Mouse (Mus musculus) embryonic facial prominence, embryonic 12.5 days (tissue): ENCODE measurements around the gene Gm21761. TPM values are rescaled to one million over a fixed set of nuclear protein-coding genes. Genes with fewer than 3 reads are reported as not detected.
"Not testable (repeated sequence)": the region's sequence is repeated elsewhere in the genome, so short reads cannot be mapped to it uniquely, and the experiment has no call there.

Experiments used
- ATAC-seq: fragments of 200-750 bp; cut with Nextera tagmentation; 2 replicates; pipeline ENCODE4 v1.8.0; 2017; ENCODE audit not compliant: insufficient number of reproducible peaks, insufficient read depth, low FRiP score, low TSS enrichment
- H3K27ac ChIP-seq: fragments of 300-500 bp; sonication (generic); 2 replicates; pipeline ENCODE4 v1.5.1; 2016; ENCODE audit warnings: mild to moderate bottlenecking
- H3K27me3 ChIP-seq: fragments of 300-500 bp; sonication (generic); 2 replicates; pipeline ENCODE4 v1.6.1; 2016; ENCODE audit warnings: mild to moderate bottlenecking, moderate library complexity
- H3K36me3 ChIP-seq: fragments of 300-500 bp; sonication (generic); 2 replicates; pipeline ENCODE4 v1.6.1; 2016; ENCODE audit warnings: mild to moderate bottlenecking
- H3K4me1 ChIP-seq: fragments of 300-500 bp; sonication (generic); 2 replicates; pipeline ENCODE4 v1.6.1; 2016
- H3K4me2 ChIP-seq: fragments of 300-500 bp; sonication (generic); replicated peaks from 2 replicates; pipeline ENCODE4 v1.6.1; 2016; ENCODE audit warnings: mild to moderate bottlenecking, moderate library complexity
- H3K4me3 ChIP-seq: fragments of 300-500 bp; sonication (generic); 2 replicates; pipeline ENCODE4 v1.5.1; 2016; ENCODE audit warnings: mild to moderate bottlenecking
- H3K9ac ChIP-seq: fragments of 300-500 bp; sonication (generic); 2 replicates; pipeline ENCODE4 v1.6.1; 2016; ENCODE audit warnings: mild to moderate bottlenecking, moderate library complexity
- H3K9me3 ChIP-seq: fragments of 300-500 bp; sonication (generic); 2 replicates; pipeline ENCODE4 v1.6.1; 2016; ENCODE audit warnings: mild to moderate bottlenecking, moderate library complexity
- WGBS: fragments of 180-500 bp; shearing (Covaris S2); methylation state at CpG from one replicate; pipeline ENCODE4 v1.1.7; 2016; 5-methylcytosine and 5-hydroxymethylcytosine counted together
- polyA plus RNA-seq: library from polyadenylated mRNA; unstranded; fragments of >200 nt; fragmentation: Nextera tagmentation; extraction: Ambion mirVana; gene quantifications from 2 replicates; pipeline ENCODE4 v1.2.1, GENCODE M21; 2016

Gm21761 gene
- polyA plus RNA-seq, 1 experiment from 2014 or later, result not detected

- WGBS, result 48% methylated on average over 5 of the region's 5 CpGs
- H3K9ac ChIP-seq, H3K9me3 ChIP-seq, H3K4me1 ChIP-seq, H3K4me2 ChIP-seq, ATAC-seq, H3K4me3 ChIP-seq, H3K27me3 ChIP-seq, H3K36me3 ChIP-seq, H3K27ac ChIP-seq: not testable (repeated sequence)
Observed at GRCm38 (mm10) chr13:119898549-119898948, 30.5 kb downstream of the Gm21761 start.

DNA sequence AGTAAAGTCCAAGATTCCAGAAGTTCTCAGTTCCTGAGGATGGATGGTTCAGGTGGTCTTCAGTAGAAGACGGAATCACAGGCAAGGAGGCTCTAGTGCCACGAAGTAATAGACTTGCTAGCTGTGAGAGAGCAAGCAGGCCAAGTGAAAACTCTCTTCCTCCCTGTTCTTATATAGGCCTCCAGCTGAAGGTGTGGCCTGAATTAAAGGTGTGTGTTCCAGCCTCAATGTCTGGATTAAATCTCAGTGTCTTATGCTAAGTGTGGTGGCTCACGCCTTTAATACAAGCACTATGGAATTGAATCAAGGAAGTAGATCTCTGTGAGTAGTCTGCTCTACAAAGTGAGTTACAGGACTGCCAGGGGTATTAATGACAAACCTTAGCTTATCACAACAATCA lies 34.4 kb downstream of the Gm21761 start, which contains the start of gene Tcstv1:
Gene Tcstv1 (minus strand): TSS at position 101 of the 400 bp plus-strand sequence.
- not testable (repeated sequence) for H3K27me3 ChIP-seq, H3K9me3 ChIP-seq, H3K27ac ChIP-seq, H3K36me3 ChIP-seq, H3K4me3 ChIP-seq, ATAC-seq, H3K9ac ChIP-seq, H3K4me1 ChIP-seq, H3K4me2 ChIP-seq
- WGBS, result 81% methylated on average over 3 of the region's 3 CpGs

GRCm38 (mm10) chr13:119886896-119887295 lies 42.2 kb downstream of the Gm21761 start:
- H3K27ac ChIP-seq, ATAC-seq, H3K4me3 ChIP-seq, H3K9ac ChIP-seq, H3K27me3 ChIP-seq, H3K4me1 ChIP-seq, H3K36me3 ChIP-seq, H3K9me3 ChIP-seq, H3K4me2 ChIP-seq: not testable (repeated sequence)
- 46% methylated on average over 4 of the region's 4 CpGs for WGBS

DNA sequence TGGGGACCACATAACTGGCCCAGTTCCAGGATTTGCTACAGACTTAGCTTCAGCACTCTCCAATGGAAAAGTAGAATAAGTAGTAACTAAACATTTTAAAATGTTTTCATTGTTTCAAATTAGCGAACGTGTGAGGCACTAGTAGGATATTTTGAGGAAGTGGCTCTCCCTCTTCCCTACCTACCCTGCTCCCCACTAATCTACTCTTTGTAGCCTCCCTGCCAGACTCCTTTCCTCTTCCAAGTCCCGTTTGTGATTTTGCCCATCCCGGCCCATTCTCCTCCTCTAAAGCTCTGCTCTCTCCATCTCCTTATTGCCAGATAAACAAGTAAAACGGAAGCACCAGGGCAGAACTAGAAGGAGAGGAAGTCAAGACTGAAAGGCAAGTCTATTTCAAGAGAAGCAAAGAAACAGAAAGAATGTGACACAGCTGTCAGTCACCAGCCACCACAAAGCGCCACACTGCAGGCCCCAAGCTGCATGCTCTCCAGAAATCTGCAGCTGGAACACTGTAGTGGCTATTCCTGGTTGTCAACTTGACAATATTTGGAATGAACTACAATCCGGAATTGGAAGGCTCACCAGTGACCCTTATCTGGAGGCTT lies 64.6 kb downstream of the Gm21761 start:
- not testable (repeated sequence) for H3K4me3 ChIP-seq, H3K9ac ChIP-seq, H3K4me1 ChIP-seq, H3K36me3 ChIP-seq, ATAC-seq, H3K4me2 ChIP-seq, H3K27me3 ChIP-seq, H3K27ac ChIP-seq, H3K9me3 ChIP-seq
- 77% methylated on average over 6 of the region's 7 CpGs for whole genome bisulfite sequencing

GRCm38 (mm10) chr13:119862399-119862798 lies 66.7 kb downstream of the Gm21761 start:
- not testable (repeated sequence) for H3K4me1 ChIP-seq, H3K9me3 ChIP-seq, ATAC-seq, H3K36me3 ChIP-seq, H3K4me3 ChIP-seq, H3K27me3 ChIP-seq, H3K9ac ChIP-seq, H3K4me2 ChIP-seq, H3K27ac ChIP-seq
- no CpG with 5 or more reads among the region's 6 CpGs for WGBS

Other genes starting within 250 kb of the Gm21761 start
- 197 and 223 TPM in 2 replicates for gene Hmgcs1, start 238.9 kb downstream of the Gm21761 start, polyA plus RNA-seq
- 1.1 and 1.3 TPM in 2 replicates for gene Nim1k, start 173.4 kb downstream of the Gm21761 start, polyA plus RNA-seq
- gene Zfp131, start 138.4 kb downstream of the Gm21761 start, polyA plus RNA-seq, result 49.8 and 50.1 TPM in 2 replicates
- not detected in 2 replicates for gene AF067063, start 99.1 kb downstream of the Gm21761 start, polyA plus RNA-seq
- not detected in 2 replicates for gene D13Ertd608e, start 93.3 kb downstream of the Gm21761 start, polyA plus RNA-seq
- gene Tcstv1, start 34.5 kb downstream of the Gm21761 start, polyA plus RNA-seq, result not detected in 2 replicates
- gene B020031M17Rik, start 21.5 kb upstream of the Gm21761 start, polyA plus RNA-seq, result not detected in 2 replicates
- gene Gm36079, start 97.7 kb upstream of the Gm21761 start, polyA plus RNA-seq, result not detected in 2 replicates
- not detected in 2 replicates for gene Gm21188, start 122.9 kb upstream of the Gm21761 start, polyA plus RNA-seq
- not detected in 2 replicates for gene Gm20767, start 211.0 kb upstream of the Gm21761 start, polyA plus RNA-seq
- gene Gm21818, start 243.2 kb upstream of the Gm21761 start, polyA plus RNA-seq, result not detected in 2 replicates